Mouse (Mus musculus): Measurements from ENCODE around the gene Abhd10. TPM values are rescaled to one million over a fixed set of nuclear protein-coding genes. Genes with fewer than 3 reads are reported as not detected.

Abhd10 gene
- polyA plus RNA-seq (2017; shearing (Covaris generic)) = 35.5 TPM

GRCm38 (mm10) chr16:45742615-45743476, at the start of gene Abhd10:
Gene Abhd10, minus strand, starts transcription at chr16:45742955.

GRCm38 (mm10) chr16:45724061-45724741, 18.6 kb downstream of the Abhd10 start, which contains the start of gene Tagln3:
Gene Tagln3, minus strand, starts transcription at chr16:45724608.

DNA sequence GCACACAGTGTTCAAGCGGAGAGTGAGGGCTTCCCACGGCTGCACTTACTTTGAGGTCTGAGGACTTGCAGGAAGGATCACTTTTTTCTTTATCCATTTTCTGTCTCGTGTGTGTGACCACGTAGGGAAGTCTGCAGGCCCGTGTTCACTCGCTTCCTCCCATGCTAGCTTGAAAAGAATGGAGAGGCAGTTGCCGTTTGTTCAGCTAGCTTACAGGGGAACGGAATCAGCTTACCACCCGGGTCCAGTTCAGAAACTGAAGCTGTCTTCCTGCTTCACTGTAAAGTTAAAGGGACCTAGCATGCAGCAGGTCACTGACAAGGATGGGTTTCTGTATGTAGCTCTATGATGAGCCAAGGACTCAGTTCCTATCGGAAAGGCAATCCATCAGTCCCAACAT, 49.2 kb downstream of the Abhd10 start, which contains the start of gene Tmprss7:
Tmprss7 (minus strand) TSS at position 101 of the 400 bp plus-strand sequence.

Other genes with a start within 250 kb of the Abhd10 start
- 0.19 TPM for gene Gm609, start 250.0 kb downstream of the Abhd10 start, polyA plus RNA-seq (2017; shearing (Covaris generic))
- not detected for gene Gm17783, start 210.9 kb downstream of the Abhd10 start, polyA plus RNA-seq (2017; shearing (Covaris generic))
- gene Slc9c1, start 207.6 kb downstream of the Abhd10 start, polyA plus RNA-seq (2017; shearing (Covaris generic)) = not detected
- gene Gcsam, start 132.6 kb downstream of the Abhd10 start, polyA plus RNA-seq (2017; shearing (Covaris generic)) = 0.11 TPM
- 0.19 TPM for gene BC016579, start 88.9 kb downstream of the Abhd10 start, polyA plus RNA-seq (2017; shearing (Covaris generic))
- not detected for gene Tmprss7, start 49.3 kb downstream of the Abhd10 start, polyA plus RNA-seq (2017; shearing (Covaris generic))
- not detected for gene Tagln3, start 18.3 kb downstream of the Abhd10 start, polyA plus RNA-seq (2017; shearing (Covaris generic))
- gene Phldb2, start 210.6 kb upstream of the Abhd10 start, polyA plus RNA-seq (2017; shearing (Covaris generic)) = 0.39 TPM